Mouse (Mus musculus) frontal cortex, adult 2 months (tissue): ENCODE measurements around the gene Pofut2. TPM values are rescaled to one million over a fixed set of nuclear protein-coding genes. Genes with fewer than 3 reads are reported as not detected.
"Not testable (repeated sequence)": the region's sequence is repeated elsewhere in the genome, so short reads cannot be mapped to it uniquely, and the experiment has no call there.

Experiments
- DNase-seq, 2 experiments: peaks; one replicate each; pipeline ENCODE4 v3.0.0; 2022; ENCODE audit warnings: low spot score in 1 of 2; ENCODE audit errors: extremely low spot score in 1 of 2
- polyA plus RNA-seq: library from polyadenylated mRNA; depleted of rRNA; stranded (reverse); fragments of >200 nt; gene quantifications from 2 replicates; pipeline ENCODE4 v1.2.3, GENCODE M21; 2012

Gene Pofut2
- polyA plus RNA-seq, 1 experiment = 30.3 TPM

DNA sequence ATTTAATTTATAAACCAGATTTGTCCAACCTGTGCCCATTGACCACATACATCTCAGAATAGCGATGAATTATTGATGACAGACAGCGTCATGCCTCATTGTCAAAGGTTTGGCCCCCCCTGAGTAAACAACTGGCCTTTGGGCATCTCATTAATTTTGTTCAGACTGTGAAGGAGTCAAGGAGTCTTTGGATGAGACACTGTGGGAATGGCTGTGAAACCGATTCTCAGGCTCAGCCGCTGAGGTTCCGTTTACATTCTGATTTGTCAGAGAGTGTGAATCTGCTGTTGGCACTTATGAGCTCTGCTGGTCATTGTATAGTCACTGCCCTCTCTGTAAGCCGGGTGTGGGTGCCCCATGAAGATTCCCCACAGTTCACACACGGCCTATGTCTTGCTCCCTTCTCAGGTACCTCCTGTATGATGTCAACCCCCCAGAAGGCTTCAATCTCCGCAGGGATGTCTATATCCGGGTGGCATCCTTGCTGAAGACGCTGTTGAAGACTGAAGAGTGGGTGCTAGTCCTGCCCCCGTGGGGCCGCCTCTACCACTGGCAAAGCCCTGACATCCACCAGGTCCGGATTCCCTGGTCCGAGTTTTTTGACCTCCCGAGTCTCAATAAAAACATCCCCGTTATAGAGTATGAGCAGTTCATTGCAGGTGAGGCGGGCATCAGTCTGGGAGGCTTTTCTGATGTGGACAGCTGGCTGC is 1.3 kb downstream of the Pofut2 start:
- no peak for DNase-seq

- DNase-seq = no peak
Observed at GRCm38 (mm10) chr10:77266281-77266680, 7.3 kb downstream of the Pofut2 start.

DNA sequence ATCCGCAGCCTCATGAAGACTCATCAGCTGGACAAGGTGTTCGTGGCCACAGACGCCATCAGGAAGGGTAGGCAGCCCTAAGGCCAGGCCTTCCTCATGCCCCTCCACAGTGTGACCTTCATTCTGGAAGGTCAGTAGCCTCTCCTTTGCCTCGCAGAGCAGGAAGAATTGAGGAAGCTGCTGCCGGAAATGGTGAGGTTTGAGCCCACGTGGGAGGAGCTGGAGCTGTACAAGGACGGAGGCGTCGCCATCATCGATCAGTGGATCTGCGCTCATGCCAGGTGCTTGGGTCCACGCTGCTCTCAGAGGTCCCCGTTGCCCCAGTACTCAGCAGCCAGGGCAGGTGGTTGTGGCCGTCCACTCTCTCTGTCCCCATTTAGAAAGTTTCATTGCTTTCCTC is 8.0 kb downstream of the Pofut2 start:
- no peak for DNase-seq

GRCm38 (mm10) chr10:77269129-77269528 is 10.1 kb downstream of the Pofut2 start:
- no peak for DNase-seq

- DNase-seq = no peak
Observed at GRCm38 (mm10) chr10:77272980-77273730, 14.1 kb downstream of the Pofut2 start.

GRCm38 (mm10) chr10:77273798-77274197 is 14.8 kb downstream of the Pofut2 start:
- no peak for DNase-seq

DNA sequence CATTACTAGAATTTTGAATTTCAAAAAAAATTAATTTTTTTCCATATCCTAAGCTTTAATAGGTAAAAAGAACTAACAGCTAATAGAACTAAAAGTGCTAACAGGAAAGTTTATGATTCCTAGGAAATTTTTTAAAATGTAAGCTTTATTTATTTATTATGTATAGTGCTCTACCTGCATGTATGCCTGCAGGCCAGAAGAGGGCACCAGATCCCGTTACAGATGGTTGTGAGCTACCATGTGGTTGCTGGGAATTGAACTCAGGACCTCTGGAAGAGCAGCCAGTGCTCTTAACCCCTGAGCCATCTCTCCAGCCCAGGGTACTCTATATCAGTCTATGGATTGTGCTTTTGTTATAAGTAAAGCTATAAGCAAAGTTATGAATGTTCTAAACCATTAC is 23.1 kb downstream of the Pofut2 start:
- DNase-seq = not testable (repeated sequence)

- peak; percentile 28 to 89 for DNase-seq
Observed at GRCm38 (mm10) chr10:77282822-77283221, 23.8 kb downstream of the Pofut2 start.

DNA sequence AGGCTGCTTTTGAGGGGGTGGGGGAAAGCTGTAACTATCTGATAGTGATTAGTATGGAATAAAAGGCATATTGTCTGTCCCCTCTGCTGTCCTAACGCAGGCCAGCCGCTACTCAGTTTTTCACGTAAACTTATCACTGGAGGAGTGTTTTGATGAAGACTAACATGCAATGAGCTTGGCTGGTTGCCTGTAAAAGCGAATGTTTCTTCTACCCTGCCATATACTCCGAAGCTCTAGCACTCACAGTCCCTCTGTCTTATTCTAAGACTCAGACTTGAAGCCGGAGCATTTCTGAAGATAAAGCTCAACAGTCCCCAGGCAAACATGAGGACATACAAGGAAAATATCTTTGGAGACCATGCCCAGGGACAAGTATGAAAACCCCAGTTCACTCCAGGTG is 25.8 kb downstream of the Pofut2 start:
- no peak for DNase-seq

DNA sequence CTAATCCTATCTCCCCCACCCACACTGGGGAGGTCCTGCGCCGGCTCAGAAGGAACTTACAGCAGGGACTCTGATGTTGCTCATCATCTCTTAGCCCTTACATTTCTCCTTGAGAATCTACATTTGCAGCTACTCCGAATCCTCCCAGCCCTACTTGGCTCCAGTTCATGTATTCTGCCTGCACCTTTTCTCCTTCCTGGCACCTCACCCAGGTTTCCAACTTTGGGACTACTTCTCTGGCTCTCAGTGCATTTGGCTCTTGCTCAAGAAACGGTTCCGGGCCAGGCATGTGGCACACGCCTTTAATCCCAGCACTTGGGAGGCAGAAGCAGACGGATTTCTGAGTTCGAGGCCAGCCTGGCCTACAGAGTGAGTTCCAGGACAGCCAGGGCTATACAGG is 28.6 kb downstream of the Pofut2 start:
- peak in 1 of 2 experiments; percentile 33 for DNase-seq

DNA sequence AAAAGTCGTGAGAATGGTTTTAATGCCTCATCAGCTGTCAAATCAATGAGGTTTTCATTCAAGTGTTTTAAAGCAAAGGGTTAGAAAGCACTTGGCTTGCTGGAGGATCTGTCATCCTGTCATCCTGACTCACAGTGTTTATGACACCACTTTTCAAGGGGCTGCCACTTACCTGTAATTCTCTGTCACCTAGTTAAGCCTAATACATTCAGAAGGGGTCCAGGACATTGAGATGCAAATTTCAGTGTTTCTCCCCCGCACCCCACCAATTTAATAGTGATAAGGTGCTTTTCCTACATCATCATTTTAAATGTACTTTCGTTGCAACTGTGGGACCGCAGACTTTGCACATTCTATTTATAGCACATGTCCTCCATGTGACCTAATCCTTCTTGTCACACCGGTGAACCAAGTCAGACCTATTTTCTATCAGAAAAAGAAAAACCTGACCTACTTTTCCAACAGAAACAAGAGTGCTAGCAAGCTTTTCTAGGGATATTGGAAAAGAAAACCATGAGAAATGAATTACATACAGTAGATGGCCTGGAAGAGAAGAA is 29.7 kb downstream of the Pofut2 start:
- DNase-seq = peak in 1 of 2 experiments; percentile 20

GRCm38 (mm10) chr10:77289559-77289958 is 30.5 kb downstream of the Pofut2 start:
- no peak for DNase-seq

DNA sequence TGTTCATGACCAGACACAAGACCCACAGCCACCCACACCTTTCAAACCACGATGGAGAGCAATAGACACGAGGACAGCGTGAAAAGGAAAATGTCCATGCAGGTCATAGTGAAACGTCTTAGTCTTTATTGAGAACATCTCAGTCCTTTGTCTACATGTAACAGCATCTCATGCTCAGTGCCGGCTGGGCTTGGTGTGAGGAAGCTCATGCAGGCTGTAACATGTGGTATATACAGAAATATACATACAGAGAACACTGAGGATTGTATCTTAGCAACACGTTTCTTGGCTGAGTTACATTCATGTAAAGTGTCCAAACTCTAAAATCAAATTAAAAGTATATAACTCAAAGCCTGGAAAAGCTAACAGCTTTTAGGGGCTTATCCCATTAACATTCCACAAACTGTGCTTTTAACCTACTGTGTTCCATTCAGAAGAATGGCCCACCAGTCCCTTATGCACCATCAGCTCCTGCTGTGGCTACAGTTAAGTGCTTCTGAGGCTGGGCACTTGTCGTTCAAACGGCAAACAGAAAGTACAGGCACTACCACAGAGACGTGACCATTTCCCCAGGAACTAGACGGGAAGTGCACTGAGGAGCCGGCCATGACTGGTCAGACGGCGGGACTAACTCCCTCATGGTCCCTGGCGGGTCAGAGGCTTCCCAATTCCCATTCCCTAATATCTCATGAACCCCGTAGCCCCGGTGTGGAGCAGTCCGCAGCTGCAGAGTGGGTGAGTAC is 31.8 kb downstream of the Pofut2 start:
- no peak for DNase-seq

- peak in 1 of 2 experiments; percentile 26 for DNase-seq
Observed at GRCm38 (mm10) chr10:77294691-77295090, 35.7 kb downstream of the Pofut2 start.

DNA sequence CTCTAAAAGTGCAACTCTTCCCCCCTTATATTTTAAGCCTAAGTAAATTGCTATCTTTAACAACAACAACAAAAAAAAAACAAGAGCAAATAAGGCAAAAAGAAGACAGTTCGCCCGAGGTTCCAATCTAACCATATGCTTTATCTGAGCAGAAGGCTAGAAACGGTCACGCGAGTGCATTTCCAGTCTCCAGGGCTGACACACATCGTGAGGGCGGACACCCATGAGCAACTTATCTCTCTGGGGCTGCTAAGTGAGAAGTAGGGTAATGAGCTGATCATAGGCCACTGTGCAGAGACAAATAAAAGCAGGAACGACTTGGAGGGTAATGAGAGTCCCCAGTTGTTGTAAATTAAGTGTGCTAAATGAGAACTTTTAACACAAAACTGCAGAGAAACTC is 39.6 kb downstream of the Pofut2 start:
- DNase-seq = no peak

DNA sequence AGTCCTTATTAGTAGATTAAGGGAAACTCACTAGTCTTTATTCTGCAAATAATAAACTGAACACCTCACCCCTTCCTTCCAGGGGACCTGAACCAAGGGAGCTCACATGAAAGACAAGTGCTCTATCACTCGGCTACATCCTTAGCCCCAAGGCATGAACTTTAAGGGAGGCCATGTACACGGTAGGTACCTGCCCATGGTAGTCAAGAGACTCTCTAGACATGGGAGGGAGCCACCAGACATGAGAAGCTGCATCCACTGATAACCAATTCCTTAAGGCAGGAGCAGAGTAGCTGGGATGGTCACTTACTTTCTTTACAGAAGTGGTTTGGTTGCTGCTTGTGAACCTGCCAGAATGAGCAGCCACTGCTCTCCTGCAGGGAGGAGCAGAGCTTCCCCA is 40.2 kb downstream of the Pofut2 start:
- DNase-seq = no peak

DNA sequence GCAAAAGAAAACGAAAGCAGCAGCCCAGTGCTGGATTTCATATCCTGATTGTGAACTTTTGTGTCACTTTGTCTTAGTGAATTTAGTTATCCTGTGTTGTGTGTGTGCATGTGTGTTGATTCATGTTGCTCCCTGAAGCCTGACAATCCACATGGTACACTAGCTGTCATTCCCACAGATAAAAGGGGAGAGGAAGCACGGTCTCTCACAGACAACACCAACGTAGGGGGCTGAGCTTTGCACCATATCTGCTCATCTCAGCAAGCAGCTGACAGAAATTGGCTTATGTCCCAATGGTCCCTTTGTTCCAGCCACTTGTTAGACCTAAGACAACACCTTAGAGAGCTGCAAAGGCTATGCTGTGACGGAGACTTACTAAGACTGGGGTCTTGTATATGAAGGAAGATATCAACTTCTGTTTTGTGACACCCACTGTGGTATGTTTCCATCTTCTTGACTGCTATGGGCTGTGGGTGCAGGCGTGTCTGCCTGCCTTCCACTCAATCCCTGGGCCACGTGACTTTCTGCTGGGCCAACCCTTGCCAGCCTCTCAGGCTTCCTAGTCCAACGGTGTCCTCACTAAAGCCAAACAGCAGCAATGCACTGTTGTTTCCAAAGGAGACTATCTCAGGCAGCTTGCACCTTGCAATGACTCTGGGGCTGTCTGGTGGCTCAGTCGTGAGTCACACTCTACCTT is 41.4 kb downstream of the Pofut2 start:
- no peak for DNase-seq

DNA sequence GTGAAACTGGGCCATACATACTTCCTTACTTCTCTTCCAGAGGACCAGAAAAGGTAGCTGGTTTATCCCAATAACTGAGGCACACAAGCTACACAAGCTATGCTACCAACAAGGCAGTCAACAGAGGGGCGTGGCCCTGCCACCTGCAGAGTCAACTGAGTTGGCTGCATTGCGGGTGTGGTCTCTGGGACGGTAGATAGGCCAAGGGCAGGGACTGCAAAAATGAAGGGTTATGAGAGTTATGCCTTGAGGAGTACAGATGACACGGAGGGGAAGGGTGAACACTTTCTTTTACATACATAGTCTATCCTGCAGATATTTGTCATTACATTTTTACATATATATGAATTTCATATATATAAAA is 41.9 kb downstream of the Pofut2 start:
- DNase-seq = no peak

DNA sequence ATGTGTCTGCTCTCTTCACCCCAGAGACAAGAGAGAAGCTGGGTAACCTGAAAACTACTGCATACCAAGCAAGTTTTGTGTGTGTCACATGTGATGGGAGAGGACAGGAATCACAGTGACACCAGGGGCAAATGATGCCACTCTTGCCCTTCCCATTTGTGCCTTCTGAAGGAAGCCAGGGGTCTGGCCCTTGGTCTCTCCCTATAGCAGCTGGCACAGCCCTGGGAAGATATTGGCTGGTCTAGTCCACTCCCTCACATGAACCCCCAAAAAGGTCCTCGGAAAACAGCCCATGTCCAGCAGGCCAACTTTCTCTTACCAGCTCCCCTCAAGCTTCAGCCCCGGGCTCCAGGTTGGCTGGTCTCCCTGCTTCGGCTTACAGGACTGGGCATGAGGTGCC is 45.3 kb downstream of the Pofut2 start:
- no peak for DNase-seq

GRCm38 (mm10) chr10:77304840-77305533 is 46.0 kb downstream of the Pofut2 start:
- DNase-seq = no peak
